Mouse (Mus musculus) liver, embryonic 11.5 days (tissue): ENCODE measurements around the gene Fahd2a. TPM values are rescaled to one million over a fixed set of nuclear protein-coding genes. Genes with fewer than 3 reads are reported as not detected.

Experiments
- ATAC-seq: fragments of 200-750 bp; cut with Nextera tagmentation; replicated peaks from 2 replicates; pipeline ENCODE4 v1.8.0; 2017; ENCODE audit warnings: moderate number of reproducible peaks, mild to moderate bottlenecking, moderate TSS enrichment, moderate library complexity; ENCODE audit not compliant: low FRiP score
- DNase-seq: peaks from one replicate; pipeline ENCODE4 v3.0.0-alpha.2; 2017; ENCODE audit warnings: low spot score
- H3K27ac ChIP-seq: fragments of 300-500 bp; sonication (generic); 2 replicates; pipeline ENCODE4 v1.5.1; 2014; ENCODE audit warnings: mild to moderate bottlenecking, low read depth, low read length, control low read depth
- H3K27me3 ChIP-seq: fragments of 300-500 bp; sonication (generic); replicated peaks from 2 replicates; pipeline ENCODE4 v1.6.1; 2014; ENCODE audit warnings: low read length, mixed read lengths; ENCODE audit not compliant: control insufficient read depth, insufficient read depth
- H3K36me3 ChIP-seq: fragments of 300-500 bp; sonication (generic); 2 replicates; pipeline ENCODE4 v1.6.1; 2014; ENCODE audit warnings: mild to moderate bottlenecking, low read length, moderate library complexity, mixed read lengths; ENCODE audit not compliant: control insufficient read depth, insufficient read depth
- H3K4me1 ChIP-seq: fragments of 300-500 bp; sonication (generic); replicated peaks from 2 replicates; pipeline ENCODE4 v1.6.1; 2014; ENCODE audit warnings: low read length, mixed read lengths; ENCODE audit not compliant: control insufficient read depth, insufficient read depth
- H3K4me2 ChIP-seq: fragments of 300-500 bp; sonication (generic); 2 replicates; pipeline ENCODE4 v1.6.1; 2014; ENCODE audit warnings: mild to moderate bottlenecking, control low read depth, moderate library complexity
- H3K4me3 ChIP-seq: fragments of 300-500 bp; sonication (generic); 2 replicates; pipeline ENCODE4 v1.5.1; 2014; ENCODE audit warnings: low read depth, low read length, control low read depth
- H3K9ac ChIP-seq: fragments of 300-500 bp; sonication (generic); 2 replicates; pipeline ENCODE4 v1.6.1; 2014; ENCODE audit warnings: low read depth, low read length, control low read depth
- H3K9me3 ChIP-seq: fragments of 300-500 bp; sonication (generic); 2 replicates; pipeline ENCODE4 v1.6.1; 2016; ENCODE audit warnings: low read length, inconsistent platforms, mixed read lengths; ENCODE audit not compliant: control insufficient read depth
- WGBS: fragments of 180-500 bp; shearing (Covaris S2); extraction: QIAGEN DNeasy Blood & Tissue Kit; methylation state at CpG from one replicate; pipeline ENCODE4 v1.1.7; 2014; 5-methylcytosine and 5-hydroxymethylcytosine counted together
- polyA plus RNA-seq: library from polyadenylated mRNA; unstranded; fragments of >200 nt; fragmentation: Nextera tagmentation; extraction: Ambion mirVana; gene quantifications from 2 replicates; pipeline ENCODE4 v1.2.1, GENCODE M21; 2014

Gene Fahd2a
- 16.6 and 19.9 TPM in 2 replicates for polyA plus RNA-seq

GRCm38 (mm10) chr2:127444055-127444789, at the start of gene Fahd2a:
TSS of gene Fahd2a (minus strand) at chr2:127444565.
- 2% methylated on average over 37 of the region's 37 CpGs for WGBS
- peaks cover 17% of the 10 kb centered on the region for H3K4me1 ChIP-seq
- peak within 1 kb of the TSS; percentile 78 for H3K9ac ChIP-seq
- H3K4me3 ChIP-seq: peak within 1 kb of the TSS; percentile 83
- peak; percentile 88 for DNase-seq
- H3K27me3 ChIP-seq: no peaks in the 10 kb centered on the region
- H3K27ac ChIP-seq: peak within 1 kb of the TSS; percentile 50
- no peaks in the 10 kb centered on the region for H3K36me3 ChIP-seq
- no peaks in the 10 kb centered on the region for H3K9me3 ChIP-seq
- peak within 1 kb of the TSS; percentile 85 for H3K4me2 ChIP-seq
- peak; percentile 90 for ATAC-seq

GRCm38 (mm10) chr2:127484476-127485170, 40.3 kb upstream of the Fahd2a start:
- Histone ChIP-seq H3K9ac (no peak overlapping the region), H3K4me3 (no peak overlapping the region), H3K4me1 (peaks cover 4% of the 10 kb centered on the region; the same call in 1 of the 2 replicates), H3K9me3 (no peaks in the 10 kb centered on the region), H3K27ac (no peak overlapping the region), H3K4me2 (peak overlapping the region; percentile 46), H3K27me3 (peaks cover 64% of the 10 kb centered on the region), H3K36me3 (no peaks in the 10 kb centered on the region)
- WGBS: 10% methylated on average over 19 of the region's 19 CpGs
- peak; percentile 67 for DNase-seq
- peak; percentile 59; the same call in 1 of the 2 replicates for ATAC-seq

DNA sequence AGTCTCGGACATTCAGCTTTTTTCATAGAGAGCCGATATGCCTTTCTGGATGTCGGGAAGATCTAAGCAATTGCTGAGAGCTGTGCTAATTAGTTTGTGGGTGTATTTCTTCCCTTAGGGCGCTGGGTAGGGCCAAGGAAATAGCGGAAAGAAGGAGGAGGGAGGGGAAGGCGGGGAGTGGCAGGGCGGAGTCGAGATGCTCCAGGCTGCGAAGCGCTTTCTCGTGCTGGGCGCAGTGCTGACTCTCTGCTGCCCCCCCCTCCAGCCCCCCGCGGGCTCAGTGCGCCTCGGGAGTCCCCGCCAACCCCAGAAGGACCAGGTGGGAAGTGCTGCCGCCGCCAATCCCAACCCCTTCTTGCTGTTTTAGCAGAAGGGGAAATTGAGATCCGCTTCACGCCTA, 38.6 kb upstream of the Fahd2a start:
- Histone ChIP-seq H3K4me2 (peak overlapping the region; percentile 67), H3K9me3 (no peaks in the 10 kb centered on the region), H3K27ac (no peak overlapping the region), H3K4me3 (peak overlapping the region; percentile 47; the same call in 1 of the 2 replicates), H3K36me3 (no peaks in the 10 kb centered on the region), H3K9ac (no peak overlapping the region), H3K4me1 (peaks cover 4% of the 10 kb centered on the region; the same call in 1 of the 2 replicates), H3K27me3 (peaks cover 69% of the 10 kb centered on the region)
- 2% methylated on average over 20 of the region's 21 CpGs for WGBS
- DNase-seq (no peak), ATAC-seq (no peak)

GRCm38 (mm10) chr2:127482533-127482911, 38.2 kb upstream of the Fahd2a start:
- peaks cover 4% of the 10 kb centered on the region; the same call in 1 of the 2 replicates for H3K4me1 ChIP-seq
- no peaks in the 10 kb centered on the region for H3K36me3 ChIP-seq
- WGBS: under 1% methylated on average over 21 of the region's 21 CpGs
- no peaks in the 10 kb centered on the region for H3K9me3 ChIP-seq
- ATAC-seq (peak; percentile 53), DNase-seq (peak; percentile 56)
- H3K4me2 ChIP-seq: peak overlapping the region; percentile 67
- peak overlapping the region; percentile 47 for H3K4me3 ChIP-seq
- peaks cover 69% of the 10 kb centered on the region for H3K27me3 ChIP-seq
- H3K9ac ChIP-seq: no peak overlapping the region
- no peak overlapping the region for H3K27ac ChIP-seq

- no peak overlapping the region; the same call in 1 of the 2 replicates for H3K9ac ChIP-seq
- under 1% methylated on average over 59 of the region's 59 CpGs for WGBS
- H3K9me3 ChIP-seq: no peaks in the 10 kb centered on the region
- peaks cover 4% of the 10 kb centered on the region; the same call in 1 of the 2 replicates for H3K4me1 ChIP-seq
- no peaks in the 10 kb centered on the region for H3K36me3 ChIP-seq
- H3K4me2 ChIP-seq: peak overlapping the region; percentile 67
- no peak for ATAC-seq
- peaks cover 69% of the 10 kb centered on the region for H3K27me3 ChIP-seq
- no peak overlapping the region for H3K27ac ChIP-seq
- DNase-seq: no peak
- peak overlapping the region; percentile 47 for H3K4me3 ChIP-seq
Measured at GRCm38 (mm10) chr2:127481841-127482532, 37.6 kb upstream of the Fahd2a start.

DNA sequence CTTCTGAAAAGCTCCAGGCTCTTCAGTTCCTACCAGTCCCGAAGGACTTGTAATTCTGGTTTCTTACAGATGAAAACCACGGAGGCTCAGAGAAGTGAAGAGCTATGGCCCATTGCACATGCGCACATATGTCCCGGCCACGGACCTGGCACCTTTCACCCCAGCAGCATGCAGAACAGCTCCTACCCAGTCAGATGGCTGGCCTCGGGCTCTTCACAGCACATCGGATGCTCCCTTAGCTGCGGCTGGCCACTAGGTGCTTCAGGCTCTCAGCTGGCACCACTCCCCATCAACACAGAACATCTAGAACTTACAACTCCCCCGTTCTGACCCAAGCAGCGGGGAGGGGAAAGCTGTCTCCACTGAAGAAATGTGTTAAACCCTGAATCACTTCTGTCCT, 35.4 kb upstream of the Fahd2a start:
- Histone ChIP-seq H3K4me2 (no peak overlapping the region), H3K27me3 (peaks cover 57% of the 10 kb centered on the region), H3K36me3 (no peaks in the 10 kb centered on the region), H3K4me3 (no peak overlapping the region), H3K9ac (no peak overlapping the region), H3K4me1 (peaks cover 4% of the 10 kb centered on the region; the same call in 1 of the 2 replicates), H3K27ac (no peak overlapping the region), H3K9me3 (no peaks in the 10 kb centered on the region)
- 59% methylated on average over 10 of the region's 10 CpGs for WGBS
- no peak for DNase-seq
- ATAC-seq: no peak

DNA sequence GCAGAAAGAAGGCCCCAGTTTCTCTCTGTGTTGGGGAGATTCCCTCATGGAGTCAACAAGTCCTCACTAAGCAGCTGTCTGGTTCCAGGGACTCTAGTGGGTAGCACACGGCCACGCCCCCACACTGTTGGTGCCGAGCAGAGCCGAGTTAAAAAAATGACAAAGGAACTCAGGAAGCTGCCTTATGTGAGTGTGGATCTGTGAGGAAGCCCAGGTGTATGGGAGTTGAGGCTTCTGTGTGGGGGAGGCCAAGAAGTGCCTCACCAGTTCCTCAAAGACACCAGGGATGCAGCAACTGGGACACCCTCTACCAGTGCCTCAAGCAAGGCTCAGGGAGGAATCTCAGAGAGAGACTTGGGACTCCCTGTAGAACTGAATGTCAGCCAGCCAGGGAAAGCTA, 34.8 kb upstream of the Fahd2a start:
- Histone ChIP-seq H3K9me3 (no peaks in the 10 kb centered on the region), H3K9ac (no peak overlapping the region), H3K4me3 (no peak overlapping the region), H3K4me2 (no peak overlapping the region), H3K27me3 (peaks cover 51% of the 10 kb centered on the region), H3K27ac (no peak overlapping the region), H3K4me1 (peaks cover under 1% of the 10 kb centered on the region; the same call in 1 of the 2 replicates), H3K36me3 (no peaks in the 10 kb centered on the region)
- 85% methylated on average over 4 of the region's 4 CpGs for WGBS
- DNase-seq: no peak
- ATAC-seq: no peak

DNA sequence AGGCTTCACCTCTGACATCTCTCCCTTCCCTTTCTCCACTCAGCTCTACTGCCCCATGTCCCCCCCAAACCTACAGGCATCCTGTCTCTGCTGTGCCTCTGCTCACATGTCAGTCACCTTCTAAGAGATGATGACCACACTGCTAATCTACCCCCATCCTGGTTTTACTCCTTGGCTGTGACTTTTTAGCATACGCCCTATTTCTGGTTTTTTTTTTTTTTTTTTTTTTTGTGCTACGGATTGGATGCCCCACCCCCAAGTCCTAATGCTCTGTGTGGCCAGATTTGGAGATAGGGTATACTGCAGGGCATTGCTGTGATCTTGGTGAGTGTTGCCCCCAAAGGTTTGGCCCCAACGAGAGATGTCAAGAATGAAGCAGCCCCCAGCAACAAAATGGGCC, 27.9 kb upstream of the Fahd2a start:
- no peaks in the 10 kb centered on the region for H3K27me3 ChIP-seq
- no peak overlapping the region for H3K27ac ChIP-seq
- no peak for ATAC-seq
- H3K4me2 ChIP-seq: no peak overlapping the region
- H3K4me3 ChIP-seq: no peak overlapping the region
- H3K4me1 ChIP-seq: no peaks in the 10 kb centered on the region
- DNase-seq: no peak
- WGBS: 57% methylated on average over 3 of the region's 3 CpGs
- no peak overlapping the region for H3K9ac ChIP-seq
- H3K36me3 ChIP-seq: no peaks in the 10 kb centered on the region
- H3K9me3 ChIP-seq: no peaks in the 10 kb centered on the region
